Mouse (Mus musculus) hindbrain, embryonic 16.5 days (tissue): ENCODE measurements around the gene Cachd1. TPM values are rescaled to one million over a fixed set of nuclear protein-coding genes. Genes with fewer than 3 reads are reported as not detected.

Source experiments
- ATAC-seq: fragments of 200-750 bp; cut with Nextera tagmentation; 2 replicates; pipeline ENCODE4 v1.8.0; 2017; ENCODE audit warnings: moderate TSS enrichment, moderate library complexity
- H3K27ac ChIP-seq: fragments of 300-500 bp; sonication (generic); 2 replicates; pipeline ENCODE4 v1.5.1; 2014; ENCODE audit warnings: low read depth, mild to moderate bottlenecking, control low read depth, low read length, moderate library complexity
- H3K27me3 ChIP-seq: fragments of 300-500 bp; sonication (generic); replicated peaks from 2 replicates; pipeline ENCODE4 v1.6.1; 2014; ENCODE audit warnings: low read length; ENCODE audit not compliant: control insufficient read depth, insufficient read depth
- H3K36me3 ChIP-seq: fragments of 300-500 bp; sonication (generic); 2 replicates; pipeline ENCODE4 v1.6.1; 2014; ENCODE audit warnings: mild to moderate bottlenecking, low read length, moderate library complexity, mixed read lengths; ENCODE audit not compliant: control insufficient read depth, insufficient read depth
- H3K4me1 ChIP-seq: fragments of 300-500 bp; sonication (generic); 2 replicates; pipeline ENCODE4 v1.6.1; 2014; ENCODE audit warnings: low read depth, low read length; ENCODE audit not compliant: control insufficient read depth, insufficient read depth
- H3K4me2 ChIP-seq: fragments of 300-500 bp; sonication (generic); 2 replicates; pipeline ENCODE4 v1.6.1; 2014; ENCODE audit warnings: mild to moderate bottlenecking, low read length, control low read depth, moderate library complexity
- H3K4me3 ChIP-seq: fragments of 300-500 bp; sonication (generic); 2 replicates; pipeline ENCODE4 v1.5.1; 2014; ENCODE audit warnings: mild to moderate bottlenecking, low read length, control low read depth, moderate library complexity
- H3K9ac ChIP-seq: fragments of 300-500 bp; sonication (generic); 2 replicates; pipeline ENCODE4 v1.6.1; 2014; ENCODE audit warnings: low read depth, mild to moderate bottlenecking, control low read depth, low read length, moderate library complexity
- H3K9me3 ChIP-seq: fragments of 300-500 bp; sonication (generic); 2 replicates; pipeline ENCODE4 v1.6.1; 2014; ENCODE audit warnings: mild to moderate bottlenecking, low read length, moderate library complexity; ENCODE audit not compliant: control insufficient read depth
- WGBS: fragments of 180-500 bp; shearing (Covaris S2); extraction: QIAGEN DNeasy Blood & Tissue Kit; methylation state at CpG from one replicate; pipeline ENCODE4 v1.1.7; 2014; 5-methylcytosine and 5-hydroxymethylcytosine counted together
- polyA plus RNA-seq: library from polyadenylated mRNA; unstranded; fragments of >200 nt; fragmentation: Nextera tagmentation; extraction: Ambion mirVana; gene quantifications from 2 replicates; pipeline ENCODE4 v1.2.1, GENCODE M21; 2015

The Cachd1 gene
- 10.6 and 17.4 TPM in 2 replicates for polyA plus RNA-seq

DNA sequence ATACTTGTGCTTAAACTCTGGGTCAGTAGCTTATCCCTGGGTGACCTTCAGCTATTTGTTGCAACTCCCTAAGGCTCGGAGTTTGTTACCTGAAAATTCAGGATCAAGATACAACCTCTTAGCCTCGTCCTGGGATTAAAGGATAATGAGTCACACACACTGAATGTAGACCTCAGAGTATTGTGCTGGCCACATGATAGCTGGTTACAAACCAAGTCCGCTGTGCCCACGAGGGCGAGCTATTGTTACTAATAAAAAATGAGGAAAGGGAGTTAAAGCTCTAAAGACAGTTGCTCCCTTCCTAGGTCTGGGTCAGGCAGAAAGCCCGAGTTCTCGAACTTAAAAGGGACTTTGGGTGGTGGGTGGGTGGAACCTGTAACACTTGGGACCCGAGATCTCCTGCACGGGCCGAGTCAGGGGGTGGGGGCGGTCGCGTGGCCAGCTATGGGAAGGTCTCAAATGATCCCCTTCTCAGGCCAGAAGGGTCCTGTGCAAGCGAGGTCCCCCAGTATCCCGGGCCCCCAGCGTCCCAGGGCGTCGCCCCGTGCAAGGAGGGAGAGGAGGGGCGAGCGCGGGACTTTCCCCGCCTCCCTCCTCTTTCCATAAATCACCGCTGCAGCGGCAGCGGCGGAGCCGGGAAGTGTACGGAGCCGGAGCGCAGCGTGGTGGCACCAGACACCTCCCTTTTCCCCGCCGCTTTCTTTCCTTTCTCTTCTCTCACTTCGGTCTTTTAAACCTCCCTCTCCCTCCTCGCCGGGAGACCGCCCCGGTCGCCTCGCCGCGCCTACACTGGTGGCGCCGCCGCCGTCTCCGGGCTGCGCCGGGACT, at the start of gene Cachd1:
Cachd1 (plus strand) TSS at position 633 of the 828 bp plus-strand sequence.
- WGBS = under 1% methylated on average over 44 of the region's 50 CpGs
- Histone ChIP-seq H3K9me3 (no peaks in the 10 kb centered on the region), H3K27me3 (no peaks in the 10 kb centered on the region)

DNA sequence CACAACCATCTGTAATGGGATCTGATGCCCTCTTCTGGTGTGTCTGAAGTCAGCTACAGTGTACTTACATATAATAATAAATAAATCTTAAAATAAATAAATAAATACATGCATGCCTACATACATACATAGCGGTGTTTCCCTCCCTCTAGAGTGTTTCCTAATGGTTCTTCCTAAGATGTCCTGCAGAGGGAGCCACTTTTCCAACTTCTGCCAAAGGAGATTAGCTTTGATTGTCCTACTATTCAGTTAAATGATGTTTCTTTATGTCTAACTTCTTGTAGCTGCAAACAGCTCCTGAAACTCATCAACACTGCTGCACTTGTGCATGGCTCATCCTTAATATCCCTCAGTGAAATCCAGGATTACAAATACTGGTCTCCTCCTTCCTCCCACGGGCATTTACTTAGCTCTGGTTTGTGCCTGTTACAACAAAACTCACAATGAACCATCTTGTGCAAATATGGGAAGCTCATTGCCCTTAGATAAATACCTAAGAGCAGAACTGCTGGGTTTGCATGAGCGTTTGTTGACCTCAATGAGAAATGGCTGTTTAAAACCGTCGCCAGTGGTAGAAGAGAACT, 47.5 kb upstream of the Cachd1 start:
- 82% methylated on average over 5 of the region's 5 CpGs for WGBS
- H3K36me3 ChIP-seq = no peaks in the 10 kb centered on the region
- H3K4me2 ChIP-seq = no peak overlapping the region
- no peaks in the 10 kb centered on the region for H3K9me3 ChIP-seq
- no peaks in the 10 kb centered on the region for H3K27me3 ChIP-seq
- no peak overlapping the region for H3K9ac ChIP-seq
- no peaks in the 10 kb centered on the region for H3K4me1 ChIP-seq
- H3K27ac ChIP-seq = no peak overlapping the region
- ATAC-seq = no peak
- no peak overlapping the region for H3K4me3 ChIP-seq

More for the DNA sequence above, at the start of gene Cachd1:
- peak; percentile 82 for ATAC-seq
- Histone ChIP-seq H3K9ac (peak within 1 kb of the TSS; percentile 91), H3K4me2 (peak within 1 kb of the TSS; percentile 87), H3K27ac (peak within 1 kb of the TSS; percentile 92), H3K36me3 (no peaks in the 10 kb centered on the region), H3K4me1 (peaks cover 17% of the 10 kb centered on the region), H3K4me3 (peak within 1 kb of the TSS; percentile 81)

DNA sequence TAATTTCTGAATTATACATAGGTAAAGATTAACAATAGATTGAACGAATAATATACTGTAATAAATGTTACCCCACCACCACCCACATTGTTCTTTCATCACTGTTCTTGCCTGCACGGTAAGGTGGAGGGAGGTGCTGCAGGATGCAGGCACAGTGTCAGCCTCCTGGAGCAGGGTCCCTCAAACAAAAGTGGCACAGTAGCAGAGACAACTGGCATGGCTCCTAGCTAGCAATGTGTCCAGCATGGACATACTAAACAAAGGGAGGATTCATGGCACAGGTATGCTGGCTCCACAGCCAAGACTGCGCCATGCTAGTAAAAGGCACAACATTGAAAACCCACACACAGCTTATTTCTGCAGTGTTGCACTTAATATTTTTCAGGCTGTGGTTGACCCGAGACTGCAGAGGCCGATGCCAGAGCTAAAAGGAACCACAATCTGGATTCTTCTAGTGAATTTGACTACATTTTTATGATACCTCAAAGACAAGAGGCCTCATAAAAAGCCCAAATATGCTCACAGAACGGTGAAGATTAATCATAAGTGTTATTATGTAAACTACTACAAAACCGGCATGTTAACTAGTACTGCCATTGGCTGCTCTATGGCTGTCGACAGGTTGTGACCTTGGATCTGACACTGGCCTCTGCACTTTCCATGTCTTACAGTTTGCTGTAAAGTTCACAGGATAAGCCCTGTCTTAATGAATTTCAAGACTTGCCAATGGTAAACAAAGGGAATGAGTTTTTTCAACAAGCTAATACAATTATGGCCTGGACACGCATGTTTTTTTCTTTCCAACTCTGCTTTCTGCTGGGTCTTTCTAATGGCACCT, 41.2 kb upstream of the Cachd1 start:
- no peaks in the 10 kb centered on the region for H3K36me3 ChIP-seq
- no peaks in the 10 kb centered on the region; the same call in 1 of the 2 replicates for H3K4me1 ChIP-seq
- no peak overlapping the region for H3K4me3 ChIP-seq
- H3K27me3 ChIP-seq = no peaks in the 10 kb centered on the region
- H3K4me2 ChIP-seq = no peak overlapping the region
- no peak overlapping the region for H3K27ac ChIP-seq
- no peak overlapping the region for H3K9ac ChIP-seq
- WGBS = 58% methylated on average over 9 of the region's 9 CpGs
- no peaks in the 10 kb centered on the region for H3K9me3 ChIP-seq
- 0 out of 2 replicates have a peak, but pooled peaks have one; percentile 37 for ATAC-seq

DNA sequence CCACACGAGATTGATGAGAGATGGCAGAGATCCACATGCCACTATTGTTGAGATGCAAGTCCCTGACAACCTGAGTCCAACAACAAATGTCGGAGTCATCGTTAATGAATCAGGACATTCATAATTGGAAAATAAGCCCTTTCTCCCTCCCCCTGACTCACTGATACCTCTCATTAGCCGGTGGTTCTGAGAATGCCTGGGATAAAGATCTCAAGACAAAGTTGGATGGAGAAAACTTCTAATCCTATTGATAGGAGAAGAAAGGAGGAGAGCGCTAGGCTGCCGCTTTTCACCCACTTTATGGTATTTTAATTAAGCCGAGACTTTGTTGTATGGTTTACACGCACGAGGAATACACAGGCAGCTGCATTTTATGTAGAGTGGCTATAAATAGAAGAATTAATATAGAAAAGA, 40.5 kb upstream of the Cachd1 start:
- WGBS = 39% methylated on average over 9 of the region's 9 CpGs
- no peaks in the 10 kb centered on the region for H3K9me3 ChIP-seq
- H3K36me3 ChIP-seq = no peaks in the 10 kb centered on the region
- H3K4me3 ChIP-seq = no peak overlapping the region
- peak; percentile 37; the same call in 1 of the 2 replicates for ATAC-seq
- no peak overlapping the region for H3K4me2 ChIP-seq
- H3K4me1 ChIP-seq = no peaks in the 10 kb centered on the region; the same call in 1 of the 2 replicates
- no peak overlapping the region for H3K9ac ChIP-seq
- no peak overlapping the region for H3K27ac ChIP-seq
- no peaks in the 10 kb centered on the region for H3K27me3 ChIP-seq

DNA sequence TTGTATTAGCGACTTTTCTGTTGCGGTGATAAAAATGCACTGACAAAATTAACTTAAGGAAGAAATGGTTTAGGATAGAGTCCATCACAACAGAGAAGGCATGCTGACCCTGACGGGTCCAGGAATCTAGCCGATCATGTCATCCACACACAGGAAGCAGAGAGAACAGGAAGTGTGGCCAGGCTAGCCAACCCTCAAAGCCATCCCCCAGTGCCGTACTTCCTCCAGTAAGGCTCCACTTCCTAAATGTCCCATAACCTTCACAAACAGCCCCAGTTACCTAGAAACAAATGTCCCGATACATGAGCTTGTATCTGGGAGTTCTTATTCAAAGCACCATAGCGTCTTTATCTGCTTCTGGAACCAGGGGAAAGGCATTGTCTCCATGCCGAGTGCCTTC, 32.9 kb upstream of the Cachd1 start:
- H3K4me2 ChIP-seq = no peak overlapping the region

DNA sequence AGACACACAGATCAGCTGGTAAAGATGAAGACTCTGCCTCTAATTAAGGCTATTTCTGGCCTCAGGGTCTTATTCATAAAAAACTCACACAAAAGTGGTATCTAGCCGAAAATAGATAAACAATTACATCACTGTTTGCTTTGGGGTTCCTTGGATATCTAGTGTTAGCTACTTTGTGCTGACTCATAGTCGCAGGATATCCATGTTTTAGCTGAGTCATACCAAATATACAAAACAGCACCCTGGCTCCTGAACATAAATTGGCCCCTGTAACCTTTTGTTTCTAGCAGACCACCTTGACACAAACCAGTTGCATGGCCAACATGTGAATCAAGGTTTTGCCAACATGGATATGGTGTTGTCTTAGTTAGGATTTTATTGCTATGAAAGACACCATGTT, 24.2 kb upstream of the Cachd1 start:
- no peak for ATAC-seq
- no peaks in the 10 kb centered on the region for H3K4me1 ChIP-seq
- H3K36me3 ChIP-seq = no peaks in the 10 kb centered on the region
- no peaks in the 10 kb centered on the region for H3K9me3 ChIP-seq
- 91% methylated on average over 2 of the region's 2 CpGs for WGBS
- H3K27ac ChIP-seq = no peak overlapping the region
- no peak overlapping the region for H3K4me3 ChIP-seq
- no peak overlapping the region for H3K4me2 ChIP-seq
- no peaks in the 10 kb centered on the region for H3K27me3 ChIP-seq
- H3K9ac ChIP-seq = no peak overlapping the region

More for the DNA sequence above, 32.9 kb upstream of the Cachd1 start:
- no peaks in the 10 kb centered on the region for H3K27me3 ChIP-seq
- no peak overlapping the region for H3K4me3 ChIP-seq
- H3K9me3 ChIP-seq = no peaks in the 10 kb centered on the region
- no peak overlapping the region for H3K9ac ChIP-seq
- H3K36me3 ChIP-seq = no peaks in the 10 kb centered on the region
- no peak overlapping the region for H3K27ac ChIP-seq
- 88% methylated on average over 8 of the region's 8 CpGs for WGBS
- H3K4me1 ChIP-seq = no peaks in the 10 kb centered on the region
- ATAC-seq = no peak

DNA sequence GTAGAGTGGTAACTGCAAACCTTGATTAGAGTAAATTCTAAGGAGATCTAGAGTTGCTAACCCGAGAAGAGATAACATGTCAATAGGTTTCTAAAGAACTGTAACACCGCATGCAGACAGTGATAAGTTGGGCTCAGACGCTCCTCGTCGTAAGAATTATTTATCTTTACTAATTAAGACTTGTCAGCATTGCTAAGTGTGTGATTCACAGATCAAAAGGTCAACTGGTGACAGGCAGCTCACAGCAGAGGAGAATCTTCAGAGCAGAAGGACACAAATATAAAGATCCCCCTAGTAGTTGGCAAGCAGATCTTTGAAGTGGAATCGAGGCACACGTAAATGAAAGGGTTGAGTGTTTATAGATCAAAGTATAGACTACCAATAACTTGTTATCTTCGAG, 20.8 kb upstream of the Cachd1 start:
- Histone ChIP-seq H3K4me1 (no peaks in the 10 kb centered on the region), H3K36me3 (no peaks in the 10 kb centered on the region), H3K4me3 (no peak overlapping the region), H3K27me3 (no peaks in the 10 kb centered on the region), H3K9ac (no peak overlapping the region), H3K4me2 (no peak overlapping the region), H3K27ac (no peak overlapping the region), H3K9me3 (no peaks in the 10 kb centered on the region)
- no peak for ATAC-seq
- WGBS = 82% methylated on average over 8 of the region's 8 CpGs

DNA sequence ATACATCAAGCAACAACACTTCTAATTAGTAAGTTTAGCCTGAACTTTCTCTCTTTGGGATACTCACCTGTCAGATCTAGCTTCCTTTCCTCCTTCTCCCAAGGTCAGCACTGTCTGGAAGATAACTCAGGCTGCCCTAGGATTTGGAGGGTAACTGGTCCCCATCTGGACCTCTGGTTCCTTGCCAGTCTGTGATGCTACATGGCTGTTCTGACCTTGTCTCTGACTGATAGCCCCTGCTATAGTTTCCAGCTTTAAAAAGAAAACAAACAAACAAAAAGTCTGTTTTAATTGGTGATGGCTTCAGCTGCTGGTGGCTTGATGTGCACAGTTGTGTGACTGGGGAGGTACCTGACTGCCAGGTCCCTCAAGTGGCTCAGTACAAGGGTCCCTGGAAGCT, 20.0 kb upstream of the Cachd1 start:
- no peak for ATAC-seq
- no peak overlapping the region for H3K9ac ChIP-seq
- no peaks in the 10 kb centered on the region for H3K36me3 ChIP-seq
- no peak overlapping the region for H3K4me3 ChIP-seq
- H3K27me3 ChIP-seq = no peaks in the 10 kb centered on the region
- H3K9me3 ChIP-seq = no peaks in the 10 kb centered on the region
- no peaks in the 10 kb centered on the region for H3K4me1 ChIP-seq
- H3K27ac ChIP-seq = no peak overlapping the region
- no peak overlapping the region for H3K4me2 ChIP-seq
